ENCODE assay signal across 13 mouse cellular contexts in genomic region chr7:18942376-18942775, GRCm38 (mm10). TPM values are rescaled to one million over a fixed set of nuclear protein-coding genes. Genes with fewer than 3 reads are reported as not detected.
DNase-seq lines count a peak whose midpoint lies in the region; ATAC-seq and TF ChIP-seq lines count a peak whose summit lies in the region.
"Had no signal": no experiment of that assay in that cellular context is flagged by ENCODE, and none has a peak within 500 bp of the region (broad histone marks: within the 10 kb centered on the region; RNA-seq: fewer than 3 reads in every experiment).

No protein-coding gene starts in this region.

- H3K36me3 ChIP-seq in ES-Bruce4 (ENCODE audit: control insufficient read depth, insufficient read depth, low read length, poor library complexity, severe bottlenecking), result no peaks in the 10 kb centered on the region
- H3K36me3 ChIP-seq in forebrain, postnatal 0 days (ENCODE audit: insufficient read depth), result peaks cover 30% of the 10 kb centered on the region
- H3K36me3 ChIP-seq in midbrain, embryonic 14.5 days (ENCODE audit: control insufficient read depth, insufficient read depth, low read length), result peaks cover 39% of the 10 kb centered on the region
- H3K36me3 ChIP-seq: limb, embryonic 10.5 days had no signal

- H3K9me3 ChIP-seq in ES-Bruce4 (replicated peaks; ENCODE audit: control insufficient read depth, insufficient read depth, low read length, poor library complexity, severe bottlenecking), result no peaks in the 10 kb centered on the region
- H3K9me3 ChIP-seq in forebrain, postnatal 0 days (ENCODE audit: low read length), result no peaks in the 10 kb centered on the region
- no peaks in the 10 kb centered on the region for H3K9me3 ChIP-seq in midbrain, embryonic 14.5 days (ENCODE audit: control insufficient read depth, low read length)
- H3K9me3 ChIP-seq: limb, embryonic 10.5 days had no signal

- no peak for TF ChIP-seq POLR2A in ES-Bruce4 (IDR thresholded peaks at IDR 0.05; ENCODE audit: insufficient read depth, low read length)

- H3K4me3 ChIP-seq in ES-Bruce4 (ENCODE audit: low read depth, low read length), result peak overlapping the region; percentile 21; the same call in 1 of the 2 replicates
- H3K4me3 ChIP-seq in forebrain, postnatal 0 days (ENCODE audit: low read depth, low read length), result no peak overlapping the region
- 0 out of 2 replicates have a peak overlapping the region, but pooled peaks have one; percentile 4 for H3K4me3 ChIP-seq in midbrain, embryonic 14.5 days (replicated peaks; ENCODE audit: low read depth, low read length)
- H3K4me3 ChIP-seq: limb, embryonic 10.5 days had no signal

- peak; percentile 78 for TF ChIP-seq EP300 in ES-Bruce4 (IDR thresholded peaks at IDR 0.05; ENCODE audit: insufficient read depth, low read depth, low read length)

- no peak overlapping the region for H3K9ac ChIP-seq in ES-Bruce4 (ENCODE audit: low read depth, poor library complexity, severe bottlenecking)
- no peak overlapping the region for H3K9ac ChIP-seq in forebrain, postnatal 0 days
- H3K9ac ChIP-seq in midbrain, embryonic 14.5 days (replicated peaks; ENCODE audit: low read length), result peak overlapping the region; percentile 31; the same call in 1 of the 2 replicates

- no peak for TF ChIP-seq CTCF in ES-Bruce4 (IDR thresholded peaks at IDR 0.05; ENCODE audit: low read depth, low read length)
- TF ChIP-seq CTCF in forebrain, postnatal 0 days (IDR thresholded peaks at IDR 0.05; ENCODE audit: low read depth), result no peak

- peak; percentile 64 for ATAC-seq in forebrain, postnatal 0 days
- peak; percentile 82 for ATAC-seq in midbrain, embryonic 14.5 days (ENCODE audit: low FRiP score, low TSS enrichment)

- H3K27ac ChIP-seq in ES-Bruce4 (ENCODE audit: insufficient read depth, low read length), result no peak overlapping the region
- H3K27ac ChIP-seq in forebrain, postnatal 0 days (ENCODE audit: low read depth, low read length), result no peak overlapping the region
- H3K27ac ChIP-seq in midbrain, embryonic 14.5 days (replicated peaks; ENCODE audit: low read depth, low read length), result peak overlapping the region; percentile 88
- H3K27ac ChIP-seq: limb, embryonic 10.5 days had no signal

- DNase-seq in embryo, embryonic 11 days, result peak; percentile 58
- no peak for DNase-seq in embryo, embryonic 10.5 days (ENCODE audit: low spot score)
- no peak for DNase-seq in forebrain, postnatal 0 days
- peak; percentile 76 for DNase-seq in midbrain, embryonic 14.5 days
- no peak for DNase-seq in adrenal gland, adult (ENCODE audit: inconsistent age in 2 of 2, low spot score in 1 of 2)
- no peak for DNase-seq in spleen, postnatal 36 days (ENCODE audit: low spot score in 2 of 2)
- no peak for DNase-seq in lung, postnatal 25 days (ENCODE audit: low spot score)
- DNase-seq: adrenal gland, postnatal 14 days; kidney, adult 8-10 months had no signal

- H3K27me3 ChIP-seq in ES-Bruce4 (ENCODE audit: control insufficient read depth, insufficient read depth, low read length, poor library complexity, severe bottlenecking), result no peaks in the 10 kb centered on the region
- no peaks in the 10 kb centered on the region for H3K27me3 ChIP-seq in forebrain, postnatal 0 days (ENCODE audit: insufficient read depth, low read length)
- no peaks in the 10 kb centered on the region for H3K27me3 ChIP-seq in midbrain, embryonic 14.5 days (ENCODE audit: control insufficient read depth, insufficient read depth, low read length)

- WGBS in forebrain, postnatal 0 days, result 10% methylated on average over 1 of the region's 1 CpGs
- 6% methylated on average over 1 of the region's 1 CpGs for WGBS in midbrain, embryonic 14.5 days

- no peak overlapping the region for H3K4me2 ChIP-seq in forebrain, postnatal 0 days (ENCODE audit: low read depth)
- peak overlapping the region; percentile 43 for H3K4me2 ChIP-seq in midbrain, embryonic 14.5 days (ENCODE audit: low read length)

- peaks cover 7% of the 10 kb centered on the region for H3K4me1 ChIP-seq in ES-Bruce4 (ENCODE audit: control insufficient read depth, insufficient read depth, low read length)
- no peaks in the 10 kb centered on the region for H3K4me1 ChIP-seq in forebrain, postnatal 0 days (ENCODE audit: insufficient read depth)
- peaks cover 28% of the 10 kb centered on the region for H3K4me1 ChIP-seq in midbrain, embryonic 14.5 days (ENCODE audit: control insufficient read depth, insufficient read depth, low read length)
- H3K4me1 ChIP-seq: limb, embryonic 10.5 days had no signal

RNA-seq across cellular contexts. Expression of gene Nova2, which starts 16.7 kb away (rescaled TPM):
- 7.5 TPM in 2 replicates for polyA plus RNA-seq in ES-Bruce4 (2011; ENCODE audit: insufficient read depth, insufficient read length, low read depth, missing spikeins)
- 15.4 and 19.5 TPM in 2 replicates for total RNA-seq in forebrain, postnatal 0 days (2014; rRNA removed)
- polyA plus RNA-seq in forebrain, postnatal 0 days (2015; fragmentation: Nextera tagmentation; extraction: Ambion mirVana), result 7.2 and 11.4 TPM in 2 replicates
- 18.6 and 20.7 TPM in 2 replicates for polyA plus RNA-seq in midbrain, embryonic 14.5 days (2014; fragmentation: Nextera tagmentation; extraction: Ambion mirVana)

RNA-seq across cellular contexts. Expression of gene Ccdc61, which starts 32.2 kb away (rescaled TPM):
- polyA plus RNA-seq in ES-Bruce4 (2011; ENCODE audit: insufficient read depth, insufficient read length, low read depth, missing spikeins), result 36.4 and 39.9 TPM in 2 replicates
- 12.8 and 17.2 TPM in 2 replicates for total RNA-seq in forebrain, postnatal 0 days (2014; rRNA removed)
- 21.6 and 23.2 TPM in 2 replicates for polyA plus RNA-seq in forebrain, postnatal 0 days (2015; fragmentation: Nextera tagmentation; extraction: Ambion mirVana)
- 16.1 and 18.5 TPM in 2 replicates for polyA plus RNA-seq in midbrain, embryonic 14.5 days (2014; fragmentation: Nextera tagmentation; extraction: Ambion mirVana)

RNA-seq across cellular contexts. Expression of gene Nanos2, which starts 44.8 kb away (rescaled TPM):
- not detected in 2 replicates for polyA plus RNA-seq in ES-Bruce4 (2011; ENCODE audit: insufficient read depth, insufficient read length, low read depth, missing spikeins)
- 1.5 and 2.0 TPM in 2 replicates for total RNA-seq in forebrain, postnatal 0 days (2014; rRNA removed)
- 0.49 and 0.76 TPM in 2 replicates for polyA plus RNA-seq in forebrain, postnatal 0 days (2015; fragmentation: Nextera tagmentation; extraction: Ambion mirVana)
- 0.58 and 0.86 TPM in 2 replicates for polyA plus RNA-seq in midbrain, embryonic 14.5 days (2014; fragmentation: Nextera tagmentation; extraction: Ambion mirVana)
- total RNA-seq: adrenal gland, postnatal 14 days had no signal
- polyA plus RNA-seq: heart, embryonic 16.5 days; limb, embryonic 10.5 days; lung, embryonic 16.5 days had no signal

RNA-seq across cellular contexts. Expression of gene Mypop, which starts 48.7 kb away (rescaled TPM):
- polyA plus RNA-seq in ES-Bruce4 (2011; ENCODE audit: insufficient read depth, insufficient read length, low read depth, missing spikeins), result 4.0 and 5.5 TPM in 2 replicates
- total RNA-seq in forebrain, postnatal 0 days (2014; rRNA removed), result 12.3 and 13.9 TPM in 2 replicates
- polyA plus RNA-seq in forebrain, postnatal 0 days (2015; fragmentation: Nextera tagmentation; extraction: Ambion mirVana), result 3.8 and 4.3 TPM in 2 replicates
- polyA plus RNA-seq in midbrain, embryonic 14.5 days (2014; fragmentation: Nextera tagmentation; extraction: Ambion mirVana), result 4.2 and 4.8 TPM in 2 replicates

Comparison
In these comparisons a context has a peak if more than half of its experiments do, and no peak if none do; other contexts are left out.
1. DNase-seq: peak in embryo, embryonic 11 days (single experiment) and midbrain, embryonic 14.5 days (single experiment); none in embryo, embryonic 10.5 days (single experiment), forebrain, postnatal 0 days (single experiment), adrenal gland, adult (0 of 2), spleen, postnatal 36 days (0 of 2) and lung, postnatal 25 days (single experiment).